In genomic region chr12:37891336-37891735, GRCm38 (mm10) we compare ENCODE assay signal across 18 mouse cellular contexts.
DNase-seq lines count a peak whose midpoint lies in the region; ATAC-seq lines count a peak whose summit lies in the region.
"Had no signal": no experiment of that assay in that cellular context is flagged by ENCODE, and none has a peak within 500 bp of the region (broad histone marks: within the 10 kb centered on the region; RNA-seq: fewer than 3 reads in every experiment).

No protein-coding gene starts in this region.

- DNase-seq in frontal cortex, postnatal 10 days (ENCODE audit: low spot score in 2 of 2): no peak
- DNase-seq in brain, adult 2 months (ENCODE audit: low read depth, low spot score): peak; percentile 60
- DNase-seq in heart, adult 11 months: no peak
- DNase-seq: adrenal gland, adult 2 months; adrenal gland, adult 8-10 months; adrenal gland, postnatal 10 days; adrenal gland, postnatal 14 days; adrenal gland, postnatal 25 days; adrenal gland, postnatal 36 days; B cell, adult 2 months; cerebellum, adult 11 months; cerebellum, adult 11-12 months; cerebellum, adult 18-20 months; cerebellum, adult 2 months had no signal

- ATAC-seq in frontal cortex, adult (ENCODE audit: low TSS enrichment): peak; percentile 88
- ATAC-seq: activated CD4-positive, CD25-positive, alpha-beta regulatory T cell, adult 4 months; CD4-positive, CD25-positive, alpha-beta regulatory T cell, adult 4 months; Patski had no signal
